Mouse (Mus musculus) forebrain, embryonic 10.5 days (tissue): Measurements from ENCODE around the gene Zbtb46. TPM values are rescaled to one million over a fixed set of nuclear protein-coding genes. Genes with fewer than 3 reads are reported as not detected.
"Not testable (repeated sequence)": the region's sequence is repeated elsewhere in the genome, so short reads cannot be mapped to it uniquely, and the experiment has no call there.

Experiments used
- DNase-seq: peaks from one replicate; pipeline ENCODE4 v3.0.0-alpha.2; 2017; ENCODE audit warnings: low spot score; ENCODE audit errors: extremely low spot score
- H3K27ac ChIP-seq: fragments of 300-500 bp; sonication (generic); 2 replicates; pipeline ENCODE4 v1.5.1; 2016; ENCODE audit warnings: mild to moderate bottlenecking
- H3K27me3 ChIP-seq: fragments of 300-500 bp; sonication (generic); 2 replicates; pipeline ENCODE4 v1.6.1; 2016; ENCODE audit warnings: mild to moderate bottlenecking; ENCODE audit not compliant: poor library complexity, severe bottlenecking
- H3K36me3 ChIP-seq: fragments of 300-500 bp; sonication (generic); replicated peaks from 2 replicates; pipeline ENCODE4 v1.6.1; 2016; ENCODE audit warnings: mild to moderate bottlenecking, moderate library complexity
- H3K4me1 ChIP-seq: fragments of 300-500 bp; sonication (generic); 2 replicates; pipeline ENCODE4 v1.6.1; 2016
- H3K4me3 ChIP-seq: fragments of 300-500 bp; sonication (generic); 2 replicates; pipeline ENCODE4 v1.5.1; 2016; ENCODE audit warnings: mild to moderate bottlenecking, moderate library complexity
- H3K9me3 ChIP-seq: fragments of 300-500 bp; sonication (generic); 2 replicates; pipeline ENCODE4 v1.6.1; 2016; ENCODE audit warnings: mild to moderate bottlenecking, moderate library complexity
- WGBS: fragments of 180-500 bp; shearing (Covaris S2); methylation state at CpG from one replicate; pipeline ENCODE4 v1.1.7; 2016; 5-methylcytosine and 5-hydroxymethylcytosine counted together
- polyA plus RNA-seq: library from polyadenylated mRNA; unstranded; fragments of >200 nt; fragmentation: Nextera tagmentation; extraction: Ambion mirVana; gene quantifications from 2 replicates; pipeline ENCODE4 v1.2.1, GENCODE M21; 2016

Gene Zbtb46
- polyA plus RNA-seq, result 17.5 and 18.3 TPM in 2 replicates

GRCm38 (mm10) chr2:181459153-181459672 is at the start of gene Zbtb46:
Gene Zbtb46, minus strand, starts transcription at chr2:181459426.
- 1% methylated on average over 78 of the region's 83 CpGs for WGBS
- Histone ChIP-seq H3K4me3 (peak within 1 kb of the TSS; percentile 99), H3K9me3 (no peaks in the 10 kb centered on the region), H3K27ac (peak within 1 kb of the TSS; percentile 92), H3K36me3 (no peaks in the 10 kb centered on the region), H3K4me1 (peaks cover 47% of the 10 kb centered on the region), H3K27me3 (peaks cover 17% of the 10 kb centered on the region)
- peak; percentile 83 for DNase-seq

- peak overlapping the region; percentile 83; the same call in 1 of the 2 replicates for H3K4me3 ChIP-seq
- 83% methylated on average over 4 of the region's 4 CpGs for WGBS
Measured at GRCm38 (mm10) chr2:181498644-181499043, 39.4 kb upstream of the Zbtb46 start.

GRCm38 (mm10) chr2:181497548-181497875 is 38.3 kb upstream of the Zbtb46 start:
- Histone ChIP-seq H3K36me3 (peaks cover 35% of the 10 kb centered on the region), H3K4me3 (peak overlapping the region; percentile 83), H3K27ac (peak overlapping the region; percentile 89), H3K9me3 (no peaks in the 10 kb centered on the region), H3K4me1 (peaks cover 19% of the 10 kb centered on the region), H3K27me3 (no peaks in the 10 kb centered on the region)
- WGBS, result under 1% methylated on average over 12 of the region's 12 CpGs
- no peak for DNase-seq

More at GRCm38 (mm10) chr2:181498644-181499043, 39.4 kb upstream of the Zbtb46 start:
- DNase-seq, result no peak
- peaks cover 19% of the 10 kb centered on the region for H3K4me1 ChIP-seq
- no peaks in the 10 kb centered on the region for H3K9me3 ChIP-seq
- H3K27me3 ChIP-seq, result no peaks in the 10 kb centered on the region
- no peak overlapping the region for H3K27ac ChIP-seq
- H3K36me3 ChIP-seq, result peaks cover 46% of the 10 kb centered on the region

GRCm38 (mm10) chr2:181496831-181497547 is 37.8 kb upstream of the Zbtb46 start, which contains the start of gene Tpd52l2:
Gene Tpd52l2, plus strand, starts transcription at chr2:181497142.
- peak within 1 kb of the TSS; percentile 89 for H3K27ac ChIP-seq
- DNase-seq, result peak; percentile 93
- peak within 1 kb of the TSS; percentile 83 for H3K4me3 ChIP-seq
- H3K27me3 ChIP-seq, result no peaks in the 10 kb centered on the region
- H3K4me1 ChIP-seq, result peaks cover 20% of the 10 kb centered on the region
- WGBS, result under 1% methylated on average over 46 of the region's 46 CpGs
- H3K9me3 ChIP-seq, result no peaks in the 10 kb centered on the region
- peaks cover 30% of the 10 kb centered on the region for H3K36me3 ChIP-seq

GRCm38 (mm10) chr2:181496281-181496680 is 37.1 kb upstream of the Zbtb46 start:
- Histone ChIP-seq H3K36me3 (peaks cover 23% of the 10 kb centered on the region), H3K4me3 (peak overlapping the region; percentile 83), H3K27me3 (no peaks in the 10 kb centered on the region), H3K4me1 (peaks cover 23% of the 10 kb centered on the region), H3K9me3 (no peaks in the 10 kb centered on the region), H3K27ac (peak overlapping the region; percentile 89)
- 15% methylated on average over 8 of the region's 8 CpGs for WGBS
- DNase-seq, result peak; percentile 55

GRCm38 (mm10) chr2:181495845-181496244 is 36.6 kb upstream of the Zbtb46 start:
- WGBS, result 61% methylated on average over 8 of the region's 8 CpGs

GRCm38 (mm10) chr2:181494266-181494945 is 35.2 kb upstream of the Zbtb46 start:
- H3K9me3 ChIP-seq, result no peaks in the 10 kb centered on the region
- WGBS, result 83% methylated on average over 26 of the region's 26 CpGs

More at GRCm38 (mm10) chr2:181495845-181496244, 36.6 kb upstream of the Zbtb46 start:
- not testable (repeated sequence) for H3K27ac ChIP-seq, H3K27me3 ChIP-seq, DNase-seq, H3K9me3 ChIP-seq
- Histone ChIP-seq H3K36me3 (peaks cover 18% of the 10 kb centered on the region), H3K4me1 (peaks cover 23% of the 10 kb centered on the region), H3K4me3 (peak overlapping the region; percentile 83; the same call in 1 of the 2 replicates)

GRCm38 (mm10) chr2:181493156-181493927 is 34.1 kb upstream of the Zbtb46 start, which contains the start of gene Abhd16b:
Gene Abhd16b, plus strand, starts transcription at chr2:181493206.
- Histone ChIP-seq H3K9me3 (no peaks in the 10 kb centered on the region), H3K4me3 (no peak within 1 kb of the TSS), H3K27me3 (no peaks in the 10 kb centered on the region), H3K36me3 (no peaks in the 10 kb centered on the region), H3K27ac (no peak within 1 kb of the TSS), H3K4me1 (peaks cover 21% of the 10 kb centered on the region)
- DNase-seq, result no peak
- WGBS, result 86% methylated on average over 31 of the region's 31 CpGs

More at GRCm38 (mm10) chr2:181494266-181494945, 35.2 kb upstream of the Zbtb46 start:
- DNase-seq, result no peak
- Histone ChIP-seq H3K4me3 (no peak overlapping the region), H3K36me3 (peaks cover 4% of the 10 kb centered on the region), H3K27me3 (no peaks in the 10 kb centered on the region), H3K27ac (no peak overlapping the region), H3K4me1 (peaks cover 23% of the 10 kb centered on the region)

- Histone ChIP-seq H3K9me3 (no peaks in the 10 kb centered on the region), H3K4me3 (no peak overlapping the region), H3K4me1 (peaks cover 21% of the 10 kb centered on the region), H3K27ac (no peak overlapping the region), H3K27me3 (no peaks in the 10 kb centered on the region), H3K36me3 (no peaks in the 10 kb centered on the region)
- 59% methylated on average over 3 of the region's 3 CpGs for WGBS
- no peak for DNase-seq
Measured at GRCm38 (mm10) chr2:181492206-181492605, 33.0 kb upstream of the Zbtb46 start.

- Histone ChIP-seq H3K9me3 (no peaks in the 10 kb centered on the region), H3K36me3 (no peaks in the 10 kb centered on the region), H3K4me1 (peaks cover 24% of the 10 kb centered on the region), H3K4me3 (no peak overlapping the region), H3K27ac (no peak overlapping the region), H3K27me3 (no peaks in the 10 kb centered on the region)
- WGBS, result 26% methylated on average over 7 of the region's 7 CpGs
- DNase-seq, result no peak
Measured at GRCm38 (mm10) chr2:181491432-181492205, 32.4 kb upstream of the Zbtb46 start.

GRCm38 (mm10) chr2:181487338-181488277 is 28.4 kb upstream of the Zbtb46 start:
- no peaks in the 10 kb centered on the region for H3K36me3 ChIP-seq
- H3K4me3 ChIP-seq, result no peak overlapping the region
- no peak for DNase-seq
- H3K27me3 ChIP-seq, result no peaks in the 10 kb centered on the region
- WGBS, result 41% methylated on average over 5 of the region's 5 CpGs
- H3K9me3 ChIP-seq, result no peaks in the 10 kb centered on the region
- H3K27ac ChIP-seq, result peak overlapping the region; percentile 30; the same call in 1 of the 2 replicates
- H3K4me1 ChIP-seq, result peaks cover 22% of the 10 kb centered on the region
